Mouse (Mus musculus): ENCODE measurements around the gene Grap2.

DNA sequence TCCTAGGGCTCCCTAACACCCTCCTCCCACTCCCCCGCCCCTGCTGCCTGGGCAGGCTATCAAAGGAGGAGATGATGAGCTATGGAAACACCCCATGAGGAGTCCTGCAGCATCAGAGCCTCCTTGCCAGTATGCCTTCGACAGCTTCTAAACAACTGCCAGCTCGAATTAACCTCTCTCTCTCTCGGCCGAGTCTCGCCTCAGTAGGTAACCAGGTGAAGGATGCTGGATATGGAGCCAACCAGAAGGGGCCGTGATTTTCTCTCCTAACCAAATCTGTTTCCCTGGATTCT lies 113.2 kb downstream of the Grap2 start:
- no peak for TF ChIP-seq CTCF (conservative IDR thresholded peaks at IDR 0.05; ENCODE audit: low read length)
- no peak for TF ChIP-seq NANOG (IDR thresholded peaks at IDR 0.05; ENCODE audit: borderline replicate concordance, low read length)
